Mouse (Mus musculus) heart, postnatal 0 days (tissue): ENCODE results near the gene Car5b. TPM values are rescaled to one million over a fixed set of nuclear protein-coding genes. Genes with fewer than 3 reads are reported as not detected.

Source experiments
- ATAC-seq: fragments of 200-750 bp; cut with Nextera tagmentation; 2 replicates; pipeline ENCODE4 v1.8.0; 2017; ENCODE audit warnings: low read depth, moderate number of reproducible peaks, moderate library complexity; ENCODE audit not compliant: insufficient read depth
- DNase-seq: peaks from one replicate; pipeline ENCODE4 v3.0.0-alpha.2; 2016; ENCODE audit warnings: low spot score
- H3K27ac ChIP-seq: fragments of 300-500 bp; sonication (generic); 2 replicates; pipeline ENCODE4 v1.5.1; 2014; ENCODE audit warnings: low read depth, mild to moderate bottlenecking
- H3K27me3 ChIP-seq: fragments of 300-500 bp; sonication (generic); 2 replicates; pipeline ENCODE4 v1.6.1; 2014; ENCODE audit warnings: low read length, mixed read lengths; ENCODE audit not compliant: control insufficient read depth, insufficient read depth
- H3K36me3 ChIP-seq: fragments of 300-500 bp; sonication (generic); replicated peaks from 2 replicates; pipeline ENCODE4 v1.6.1; 2014; ENCODE audit warnings: low read length, mixed read lengths; ENCODE audit not compliant: control insufficient read depth, insufficient read depth
- H3K4me1 ChIP-seq: fragments of 300-500 bp; sonication (generic); 2 replicates; pipeline ENCODE4 v1.6.1; 2014; ENCODE audit warnings: antibody characterized with exemption; ENCODE audit not compliant: control insufficient read depth, insufficient read depth
- H3K4me2 ChIP-seq: fragments of 300-500 bp; sonication (generic); 2 replicates; pipeline ENCODE4 v1.6.1; 2014; ENCODE audit warnings: low read depth, mild to moderate bottlenecking, low read length, moderate library complexity
- H3K4me3 ChIP-seq: fragments of 300-500 bp; sonication (generic); 2 replicates; pipeline ENCODE4 v1.5.1; 2014; ENCODE audit warnings: low read depth, low read length
- H3K9ac ChIP-seq: fragments of 300-500 bp; sonication (generic); replicated peaks from 2 replicates; pipeline ENCODE4 v1.6.1; 2014; ENCODE audit warnings: low read depth, low read length, mixed read lengths
- H3K9me3 ChIP-seq: fragments of 300-500 bp; sonication (generic); replicated peaks from 2 replicates; pipeline ENCODE4 v1.6.1; 2016; ENCODE audit warnings: low read length; ENCODE audit not compliant: control insufficient read depth
- CTCF ChIP-seq: IDR thresholded peaks from 2 replicates; pipeline ENCODE4 v1.5.1; 2016; ENCODE audit warnings: antibody characterized with exemption, control low read depth, low read depth
- EP300 ChIP-seq: IDR thresholded peaks from 2 replicates; pipeline ENCODE4 v1.6.1; 2016; ENCODE audit warnings: antibody characterized with exemption, low read depth
- WGBS: fragments of 180-500 bp; shearing (Covaris S2); extraction: QIAGEN DNeasy Blood & Tissue Kit; methylation state at CpG from one replicate; pipeline ENCODE4 v1.1.7; 2014; 5-methylcytosine and 5-hydroxymethylcytosine counted together
- polyA plus RNA-seq: library from polyadenylated mRNA; unstranded; fragments of >200 nt; fragmentation: Nextera tagmentation; extraction: Ambion mirVana; gene quantifications from 2 replicates; pipeline ENCODE4 v1.2.1, GENCODE M21; 2015
- total RNA-seq: library from RNA; depleted of rRNA; stranded (reverse); fragments of >200 nt; gene quantifications from 2 replicates; pipeline ENCODE4 v1.2.3, GENCODE M21; 2014; ENCODE audit warnings: low replicate concordance

Car5b gene
- total and polyA plus RNA-seq, 2 experiments from 2014 or later, result 0.27 to 0.76 TPM

DNA sequence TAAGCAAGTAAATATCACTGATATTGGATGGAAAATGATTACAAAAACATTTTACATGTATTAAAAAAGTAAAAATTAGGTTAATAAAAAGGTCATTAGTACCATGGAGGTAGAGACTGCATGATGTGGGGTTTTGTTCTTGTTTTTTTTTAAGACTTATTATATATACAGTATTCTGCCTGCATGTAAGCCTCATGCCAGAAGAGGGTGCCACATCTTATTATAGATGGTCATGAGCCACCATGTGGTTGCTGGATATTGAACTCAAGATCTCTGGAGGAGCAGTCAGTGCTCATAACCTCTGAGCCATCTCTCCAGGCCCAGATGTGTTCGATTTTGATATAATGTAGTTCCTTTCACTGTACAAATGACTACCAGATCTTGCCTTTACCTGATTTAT lies 27.9 kb downstream of the Car5b start:
- H3K27ac ChIP-seq, result no peak overlapping the region
- H3K9ac ChIP-seq, result no peak overlapping the region
- DNase-seq, result no peak
- ATAC-seq, result no peak
- no peaks in the 10 kb centered on the region for H3K4me1 ChIP-seq
- no peak overlapping the region for H3K4me2 ChIP-seq
- no peaks in the 10 kb centered on the region for H3K36me3 ChIP-seq
- 71% methylated on average over 1 of the region's 1 CpGs for WGBS
- H3K9me3 ChIP-seq, result no peaks in the 10 kb centered on the region
- no peaks in the 10 kb centered on the region for H3K27me3 ChIP-seq
- TF ChIP-seq EP300, result no peak
- TF ChIP-seq CTCF, result no peak
- no peak overlapping the region for H3K4me3 ChIP-seq

DNA sequence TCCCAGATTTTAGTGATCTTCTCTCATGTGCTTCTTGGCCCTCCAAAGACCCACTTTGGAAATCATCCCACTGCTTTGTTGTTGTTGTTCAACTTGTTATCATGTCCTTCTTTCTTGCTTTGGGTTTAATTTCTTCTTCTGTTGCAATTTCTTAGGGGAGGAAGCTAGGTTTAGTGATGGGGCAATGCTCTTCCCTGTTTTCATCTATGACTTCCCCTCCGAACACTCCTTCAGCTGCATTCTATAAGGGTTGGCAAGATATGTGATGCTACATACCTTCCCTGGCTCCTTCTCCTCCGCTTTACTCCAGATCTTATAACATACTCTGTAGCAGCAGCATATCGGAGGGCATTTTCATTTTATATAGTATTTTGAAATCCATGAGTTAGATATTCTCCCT lies 31.0 kb downstream of the Car5b start:
- no peak for ATAC-seq
- H3K4me3 ChIP-seq, result no peak overlapping the region
- no peaks in the 10 kb centered on the region for H3K36me3 ChIP-seq
- H3K4me2 ChIP-seq, result no peak overlapping the region
- H3K27me3 ChIP-seq, result no peaks in the 10 kb centered on the region
- no peak overlapping the region for H3K9ac ChIP-seq
- no peaks in the 10 kb centered on the region for H3K4me1 ChIP-seq
- no peak for DNase-seq
- 72% methylated on average over 3 of the region's 3 CpGs for WGBS
- no peak for TF ChIP-seq EP300
- TF ChIP-seq CTCF, result no peak
- no peak overlapping the region for H3K27ac ChIP-seq
- H3K9me3 ChIP-seq, result no peaks in the 10 kb centered on the region

DNA sequence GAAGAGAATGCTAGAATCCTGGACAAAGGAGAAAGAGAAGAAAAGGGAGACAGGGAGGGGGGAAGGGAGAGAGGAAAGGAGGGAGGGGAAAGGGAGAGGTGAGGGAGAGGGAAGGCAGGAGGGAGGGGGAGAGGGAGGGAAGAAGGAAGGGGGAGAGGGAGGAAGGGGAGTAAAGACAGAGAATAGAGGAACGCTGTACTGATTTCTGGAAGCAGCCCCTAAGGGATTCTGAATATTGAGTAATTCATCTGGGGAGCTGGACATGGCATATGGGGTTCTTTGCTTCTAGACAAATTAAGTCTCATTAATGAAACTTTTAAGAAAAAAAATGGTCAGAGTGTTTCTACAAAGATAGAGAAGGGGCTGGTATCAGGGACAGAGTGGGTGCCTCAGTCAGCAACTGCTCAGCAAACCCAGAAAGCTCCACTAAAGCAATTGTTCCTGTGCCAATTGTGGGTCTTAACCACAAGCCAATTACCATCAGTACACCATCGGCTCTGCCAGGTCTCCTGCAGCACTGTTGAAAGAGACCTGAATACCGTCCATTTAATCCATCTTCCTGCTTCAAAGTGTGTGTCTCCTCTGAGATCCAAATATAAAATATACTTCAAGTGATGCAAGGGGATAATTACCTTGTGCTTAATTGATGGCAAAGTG lies 40.0 kb downstream of the Car5b start:
- H3K9me3 ChIP-seq, result no peaks in the 10 kb centered on the region
- no peaks in the 10 kb centered on the region for H3K4me1 ChIP-seq
- H3K27ac ChIP-seq, result no peak overlapping the region
- DNase-seq (no peak), ATAC-seq (no peak)
- no peaks in the 10 kb centered on the region for H3K36me3 ChIP-seq
- no peaks in the 10 kb centered on the region for H3K27me3 ChIP-seq
- TF ChIP-seq EP300 (no peak), CTCF (no peak)
- no peak overlapping the region for H3K4me2 ChIP-seq
- whole genome bisulfite sequencing, result 48% methylated on average over 3 of the region's 3 CpGs
- H3K4me3 ChIP-seq, result no peak overlapping the region
- H3K9ac ChIP-seq, result no peak overlapping the region

DNA sequence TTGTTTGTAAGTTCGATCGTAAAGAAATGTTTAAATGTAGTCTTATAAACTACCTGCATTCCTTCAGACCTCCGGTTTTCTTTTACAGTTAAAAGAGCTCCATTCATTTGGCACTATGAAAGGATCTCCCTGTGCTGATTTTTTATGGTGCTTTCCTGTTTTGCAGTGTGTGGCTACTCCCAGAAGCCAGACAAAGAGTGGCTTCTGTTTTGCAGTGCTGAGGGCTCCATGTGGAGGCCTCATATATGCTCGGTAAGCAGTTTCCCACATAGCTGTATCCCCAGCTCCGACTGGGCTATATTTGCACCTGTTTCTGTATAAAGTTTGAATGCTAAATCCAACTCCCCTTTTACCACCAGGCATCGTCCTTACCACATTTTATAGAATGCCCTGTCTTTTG lies 45.7 kb downstream of the Car5b start:
- no peak for TF ChIP-seq EP300
- no peak for TF ChIP-seq CTCF
- no peak for ATAC-seq

DNA sequence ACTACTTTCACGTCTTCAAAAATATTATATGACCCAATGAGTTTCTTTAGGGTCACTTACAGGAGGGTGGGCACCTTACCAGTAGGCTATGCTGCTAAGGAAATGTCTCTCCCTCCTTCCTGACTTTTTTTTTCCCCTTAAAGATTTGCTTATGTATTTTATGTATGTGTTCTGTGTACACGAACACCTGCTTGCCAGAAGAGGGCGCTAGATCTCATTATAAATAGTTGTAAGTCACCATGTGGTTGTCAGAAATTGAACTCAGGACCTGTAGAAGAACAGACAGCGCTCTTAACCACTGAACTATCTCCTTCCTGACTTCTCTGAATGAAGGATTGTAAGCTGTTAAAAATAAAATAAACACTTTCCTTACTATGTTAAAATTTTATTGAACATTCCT lies 46.3 kb downstream of the Car5b start:
- ATAC-seq, result no peak
- H3K4me3 ChIP-seq, result no peak overlapping the region
- no peak overlapping the region for H3K4me2 ChIP-seq
- H3K9ac ChIP-seq, result no peak overlapping the region
- TF ChIP-seq EP300 (no peak), CTCF (no peak)
- no peak for DNase-seq
- H3K4me1 ChIP-seq, result no peaks in the 10 kb centered on the region
- no peaks in the 10 kb centered on the region for H3K9me3 ChIP-seq
- no peaks in the 10 kb centered on the region for H3K27me3 ChIP-seq
- no peaks in the 10 kb centered on the region for H3K36me3 ChIP-seq
- 44% methylated on average over 4 of the region's 4 CpGs for WGBS
- H3K27ac ChIP-seq, result no peak overlapping the region

More for the DNA sequence above, 45.7 kb downstream of the Car5b start:
- H3K4me3 ChIP-seq, result no peak overlapping the region
- WGBS, result 73% methylated on average over 6 of the region's 6 CpGs
- no peaks in the 10 kb centered on the region for H3K4me1 ChIP-seq
- H3K27ac ChIP-seq, result no peak overlapping the region
- no peak overlapping the region for H3K4me2 ChIP-seq
- H3K27me3 ChIP-seq, result no peaks in the 10 kb centered on the region
- no peak overlapping the region for H3K9ac ChIP-seq
- no peak for DNase-seq
- no peaks in the 10 kb centered on the region for H3K9me3 ChIP-seq
- H3K36me3 ChIP-seq, result no peaks in the 10 kb centered on the region

DNA sequence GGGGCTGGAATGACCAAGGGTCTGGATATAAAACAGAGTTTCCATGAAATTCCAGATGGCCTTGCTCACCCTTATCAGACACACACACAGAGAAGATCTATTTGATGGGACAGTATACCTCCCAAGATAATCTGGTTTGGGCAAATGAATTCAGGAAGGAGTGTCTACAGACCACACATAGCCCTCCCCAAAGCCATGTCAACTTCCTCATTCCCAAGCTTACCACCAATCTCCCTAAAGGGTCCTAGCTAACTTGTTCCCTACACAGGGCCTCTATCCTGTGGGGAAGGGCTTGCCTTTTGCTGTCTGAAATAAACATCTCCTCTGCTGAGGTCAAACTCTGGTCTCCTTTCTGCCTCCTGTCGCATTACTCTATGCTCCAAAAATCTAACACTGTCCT lies 46.7 kb downstream of the Car5b start:
- no peak for ATAC-seq
- 74% methylated on average over 1 of the region's 1 CpGs for WGBS
- no peak overlapping the region for H3K4me2 ChIP-seq
- no peaks in the 10 kb centered on the region for H3K9me3 ChIP-seq
- H3K27ac ChIP-seq, result no peak overlapping the region
- no peak for TF ChIP-seq EP300
- TF ChIP-seq CTCF, result no peak
- H3K4me1 ChIP-seq, result no peaks in the 10 kb centered on the region
- H3K27me3 ChIP-seq, result no peaks in the 10 kb centered on the region
- H3K36me3 ChIP-seq, result no peaks in the 10 kb centered on the region
- DNase-seq, result no peak
- no peak overlapping the region for H3K9ac ChIP-seq
- no peak overlapping the region for H3K4me3 ChIP-seq
